Mouse (Mus musculus) kidney, adult 2 months (tissue): ENCODE results near the gene Gm17728. TPM values are rescaled to one million over a fixed set of nuclear protein-coding genes. Genes with fewer than 3 reads are reported as not detected.

Experiments
- DNase-seq: peaks from one replicate; pipeline ENCODE4 v3.0.0; 2021
- H3K27ac ChIP-seq: fragments of 200-500 bp; 2 replicates; pipeline ENCODE4 v1.5.1; 2012; ENCODE audit warnings: low read depth, low read length, control low read depth, inconsistent platforms; ENCODE audit not compliant: insufficient read depth
- H3K27me3 ChIP-seq: fragments of 200-500 bp; replicated peaks from 2 replicates; pipeline ENCODE4 v1.6.1; 2012; ENCODE audit warnings: mild to moderate bottlenecking, moderate library complexity, low read length, inconsistent platforms; ENCODE audit not compliant: control insufficient read depth, insufficient read depth
- H3K36me3 ChIP-seq: fragments of 200-500 bp; 2 replicates; pipeline ENCODE4 v1.6.1; 2012; ENCODE audit warnings: mild to moderate bottlenecking, moderate library complexity, low read length, inconsistent platforms; ENCODE audit not compliant: control insufficient read depth, insufficient read depth
- H3K4me1 ChIP-seq: fragments of 200-500 bp; 2 replicates; pipeline ENCODE4 v1.6.1; 2011; ENCODE audit warnings: low read length; ENCODE audit not compliant: control insufficient read depth, insufficient read depth
- H3K4me3 ChIP-seq: fragments of 200-500 bp; 2 replicates; pipeline ENCODE4 v1.5.1; 2011; ENCODE audit warnings: mild to moderate bottlenecking, low read depth, low read length, control low read depth; ENCODE audit not compliant: insufficient read depth
- CTCF ChIP-seq: fragments of 200-500 bp; conservative IDR thresholded peaks from 2 replicates; pipeline ENCODE4 v1.5.1; 2011; ENCODE audit warnings: low read depth, mild to moderate bottlenecking, control low read depth, low read length, moderate library complexity, mixed read lengths; ENCODE audit not compliant: insufficient read depth, insufficient read length
- POLR2A ChIP-seq: fragments of 200-500 bp; IDR thresholded peaks from one replicate; pipeline ENCODE4 v1.6.1; 2011; ENCODE audit warnings: low read depth, low read length, control low read depth
- WGBS: fragments of 180-500 bp; shearing (Covaris S2); methylation state at CpG from one replicate; pipeline ENCODE4 v1.1.7; 2018; 5-methylcytosine and 5-hydroxymethylcytosine counted together
- polyA plus RNA-seq: library from polyadenylated mRNA; depleted of rRNA; stranded (reverse); fragments of >200 nt; gene quantifications from 2 replicates; pipeline ENCODE4 v1.2.3, GENCODE M21; 2012; rRNA removed

Gene Gm17728
- polyA plus RNA-seq, 1 experiment, result not detected

DNA sequence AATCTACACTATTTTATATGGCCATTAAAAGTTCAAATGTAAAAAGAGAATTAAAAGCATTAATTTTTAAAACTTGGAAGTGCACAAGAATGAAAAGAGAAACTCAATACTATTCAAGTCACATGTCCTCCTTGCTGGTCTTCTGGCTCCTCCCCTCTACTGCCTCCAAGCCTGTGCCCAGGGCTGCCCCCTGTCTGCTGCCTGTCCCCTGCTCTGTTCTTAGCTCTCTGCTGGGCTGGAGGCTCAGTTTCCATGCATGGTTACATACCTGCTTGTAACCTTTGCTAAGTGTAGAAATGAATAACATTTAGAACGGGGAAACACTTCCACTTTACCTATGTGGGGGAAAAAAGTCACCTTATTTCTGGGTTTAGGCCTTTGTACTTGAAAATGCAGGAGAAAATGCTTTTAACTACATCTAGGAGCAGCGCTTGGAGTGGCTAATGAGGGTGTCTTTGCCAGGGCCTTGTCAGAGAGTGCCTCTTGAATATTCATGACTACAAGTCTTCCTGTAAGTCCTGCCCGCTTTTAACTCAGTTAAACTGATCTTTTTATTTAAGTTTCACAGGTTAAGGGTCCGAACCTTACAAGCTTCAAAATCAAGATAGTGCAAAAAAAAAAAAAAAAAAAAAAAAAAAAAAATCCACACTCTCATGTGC is 18.3 kb downstream of the Gm17728 start:
- Histone ChIP-seq H3K27me3 (no peaks in the 10 kb centered on the region), H3K36me3 (no peaks in the 10 kb centered on the region), H3K4me3 (no peak overlapping the region), H3K4me1 (no peaks in the 10 kb centered on the region), H3K27ac (no peak overlapping the region)
- no peak for DNase-seq
- WGBS, result 67% methylated on average over 4 of the region's 4 CpGs
- no peak for TF ChIP-seq CTCF
- no peak for TF ChIP-seq POLR2A

GRCm38 (mm10) chr17:9456406-9456805 is 34.5 kb downstream of the Gm17728 start:
- no peaks in the 10 kb centered on the region for H3K27me3 ChIP-seq
- no peak for TF ChIP-seq CTCF
- TF ChIP-seq POLR2A, result no peak
- no peak overlapping the region for H3K4me3 ChIP-seq
- DNase-seq, result no peak
- no peaks in the 10 kb centered on the region for H3K4me1 ChIP-seq
- H3K27ac ChIP-seq, result no peak overlapping the region
- no peaks in the 10 kb centered on the region for H3K36me3 ChIP-seq
- 54% methylated on average over 5 of the region's 5 CpGs for WGBS

DNA sequence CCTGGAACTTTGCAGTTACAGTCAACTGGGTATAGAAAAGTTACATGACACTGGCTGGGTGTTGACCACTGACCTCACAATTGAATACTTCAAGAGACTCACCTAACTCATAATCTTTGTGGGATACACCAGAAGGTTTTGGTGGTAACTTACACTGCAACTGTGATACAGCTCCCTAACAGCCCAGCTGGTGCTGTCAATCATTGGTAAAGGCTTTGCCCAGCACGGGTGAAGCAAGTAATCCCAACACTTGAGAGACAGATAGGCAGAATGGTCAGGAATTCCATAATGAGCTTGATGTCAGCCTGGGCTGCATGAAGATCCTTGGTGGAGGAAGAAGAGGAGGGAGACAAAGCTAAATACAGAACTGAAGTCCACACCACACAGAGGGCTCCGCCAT is 39.0 kb downstream of the Gm17728 start:
- no peak overlapping the region for H3K4me3 ChIP-seq
- no peaks in the 10 kb centered on the region for H3K27me3 ChIP-seq
- H3K4me1 ChIP-seq, result no peaks in the 10 kb centered on the region
- no peaks in the 10 kb centered on the region for H3K36me3 ChIP-seq
- no peak overlapping the region for H3K27ac ChIP-seq
- no peak for DNase-seq
- no peak for TF ChIP-seq POLR2A
- no peak for TF ChIP-seq CTCF
- 52% methylated on average over 2 of the region's 2 CpGs for WGBS

Other genes starting within 250 kb of the Gm17728 start
- 0.03 TPM in 2 replicates for gene Pabpc6, start 247.7 kb downstream of the Gm17728 start, polyA plus RNA-seq